Mouse (Mus musculus) kidney, postnatal 0 days (tissue): ENCODE results near the gene Fam222a. TPM values are rescaled to one million over a fixed set of nuclear protein-coding genes. Genes with fewer than 3 reads are reported as not detected.
A peak's percentile ranks its signal among the peaks of the same experiment; 100 is the strongest.

Source experiments
- ATAC-seq: fragments of 200-750 bp; cut with Nextera tagmentation; replicated peaks from 2 replicates; pipeline ENCODE4 v1.8.0; 2017; ENCODE audit warnings: low read depth, moderate number of reproducible peaks, moderate TSS enrichment, moderate library complexity; ENCODE audit not compliant: low FRiP score
- DNase-seq: peaks from one replicate; pipeline ENCODE4 v3.0.0-alpha.2; 2016; ENCODE audit warnings: low spot score
- H3K27ac ChIP-seq: fragments of 300-500 bp; sonication (generic); 2 replicates; pipeline ENCODE4 v1.5.1; 2014; ENCODE audit warnings: mild to moderate bottlenecking
- H3K27me3 ChIP-seq: fragments of 300-500 bp; sonication (generic); 2 replicates; pipeline ENCODE4 v1.6.1; 2014; ENCODE audit warnings: low read length, mixed read lengths; ENCODE audit not compliant: insufficient read depth
- H3K36me3 ChIP-seq: fragments of 300-500 bp; sonication (generic); 2 replicates; pipeline ENCODE4 v1.6.1; 2014; ENCODE audit warnings: low read length, mixed read lengths; ENCODE audit not compliant: insufficient read depth
- H3K4me1 ChIP-seq: fragments of 300-500 bp; sonication (generic); replicated peaks from 2 replicates; pipeline ENCODE4 v1.6.1; 2014; ENCODE audit warnings: antibody characterized with exemption, low read length, mixed read lengths; ENCODE audit not compliant: insufficient read depth
- H3K4me2 ChIP-seq: fragments of 300-500 bp; sonication (generic); 2 replicates; pipeline ENCODE4 v1.6.1; 2014; ENCODE audit warnings: mild to moderate bottlenecking, low read length, moderate library complexity, mixed read lengths
- H3K4me3 ChIP-seq: fragments of 300-500 bp; sonication (generic); replicated peaks from 2 replicates; pipeline ENCODE4 v1.5.1; 2014; ENCODE audit warnings: low read depth, low read length
- H3K9ac ChIP-seq: fragments of 300-500 bp; sonication (generic); 2 replicates; pipeline ENCODE4 v1.6.1; 2014; ENCODE audit warnings: low read depth, low read length
- H3K9me3 ChIP-seq: fragments of 300-500 bp; sonication (generic); replicated peaks from 2 replicates; pipeline ENCODE4 v1.6.1; 2016; ENCODE audit warnings: low read length, inconsistent platforms, mixed read lengths
- CTCF ChIP-seq: IDR thresholded peaks from 2 replicates; pipeline ENCODE4 v1.5.1; 2016; ENCODE audit warnings: antibody characterized with exemption, low read depth, mild to moderate bottlenecking, moderate library complexity
- WGBS: fragments of 180-500 bp; shearing (Covaris S2); extraction: QIAGEN DNeasy Blood & Tissue Kit; methylation state at CpG from one replicate; pipeline ENCODE4 v1.1.7; 2014; 5-methylcytosine and 5-hydroxymethylcytosine counted together
- polyA plus RNA-seq: library from polyadenylated mRNA; unstranded; fragments of >200 nt; fragmentation: Nextera tagmentation; extraction: Ambion mirVana; gene quantifications from 2 replicates; pipeline ENCODE4 v1.2.1, GENCODE M21; 2015

The Fam222a gene
- polyA plus RNA-seq, 1 experiment from 2014 or later: 5.8 TPM

DNA sequence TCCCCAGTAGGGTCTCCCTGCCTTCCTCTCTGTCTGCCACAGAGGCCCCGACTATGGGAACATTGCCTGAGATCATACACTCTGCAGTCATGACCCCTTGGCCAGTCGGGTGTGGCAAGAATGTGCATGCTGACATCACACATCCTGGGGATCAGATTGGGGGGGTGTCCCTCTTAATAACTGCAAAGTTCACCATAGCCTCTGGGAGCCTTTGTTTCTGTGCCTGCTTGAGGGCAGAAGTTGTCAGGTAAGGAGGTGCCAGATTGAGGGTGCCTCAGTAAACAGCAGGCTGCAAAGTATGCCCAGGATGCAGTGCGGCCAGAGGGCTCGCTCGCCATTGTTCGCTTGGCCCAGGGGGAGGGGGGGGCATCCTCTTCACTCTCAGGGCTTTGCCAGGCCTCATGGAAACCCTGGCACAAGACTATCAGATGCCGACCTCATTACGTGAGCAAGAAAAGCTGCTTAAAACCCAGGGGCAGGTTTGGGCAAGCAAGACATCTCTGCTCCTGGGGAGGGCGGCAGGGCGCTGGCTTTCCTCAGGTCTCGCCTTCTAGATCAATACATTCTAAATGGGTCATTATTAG lies 81.0 kb downstream of the Fam222a start:
- H3K9me3 ChIP-seq: no peaks in the 10 kb centered on the region
- WGBS: 56% methylated on average over 11 of the region's 11 CpGs
- DNase-seq (peak; percentile 32), ATAC-seq (peak; percentile 27; the same call in 1 of the 2 replicates)
- H3K9ac ChIP-seq: 0 out of 2 replicates have a peak overlapping the region, but pooled peaks have one; percentile 5
- no peak for TF ChIP-seq CTCF
- H3K36me3 ChIP-seq: no peaks in the 10 kb centered on the region
- H3K27me3 ChIP-seq: no peaks in the 10 kb centered on the region
- H3K4me1 ChIP-seq: peaks cover 25% of the 10 kb centered on the region
- H3K4me3 ChIP-seq: no peak overlapping the region
- H3K27ac ChIP-seq: peak overlapping the region; percentile 27; the same call in 1 of the 2 replicates
- H3K4me2 ChIP-seq: no peak overlapping the region

DNA sequence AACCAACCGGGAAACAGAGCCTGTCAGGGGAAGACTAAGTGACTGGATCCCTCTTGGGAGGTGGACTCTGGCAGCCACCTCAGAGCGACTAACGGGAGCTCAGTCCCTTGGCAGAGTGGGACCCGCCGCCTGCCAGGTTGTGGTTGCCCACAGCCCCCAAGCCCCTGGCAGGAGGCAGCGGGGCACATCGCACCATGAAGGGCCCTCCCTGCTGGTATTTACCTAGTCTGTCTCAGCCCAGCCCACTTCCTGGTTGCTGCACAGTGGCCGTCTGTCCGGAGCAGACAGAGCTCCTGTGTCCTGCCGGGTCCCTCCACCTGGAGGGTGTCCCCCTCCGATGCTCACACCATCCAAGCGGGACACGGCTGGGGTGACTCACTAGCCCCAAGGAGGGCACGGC lies 83.2 kb downstream of the Fam222a start:
- Histone ChIP-seq H3K4me3 (no peak overlapping the region), H3K4me1 (peaks cover 25% of the 10 kb centered on the region), H3K27ac (no peak overlapping the region; the same call in 1 of the 2 replicates), H3K9ac (no peak overlapping the region; the same call in 1 of the 2 replicates), H3K9me3 (no peaks in the 10 kb centered on the region), H3K36me3 (no peaks in the 10 kb centered on the region), H3K27me3 (no peaks in the 10 kb centered on the region), H3K4me2 (peak overlapping the region; percentile 27; the same call in 1 of the 2 replicates)
- no peak for ATAC-seq
- TF ChIP-seq CTCF: no peak
- whole genome bisulfite sequencing: 25% methylated on average over 14 of the region's 14 CpGs
- no peak for DNase-seq

DNA sequence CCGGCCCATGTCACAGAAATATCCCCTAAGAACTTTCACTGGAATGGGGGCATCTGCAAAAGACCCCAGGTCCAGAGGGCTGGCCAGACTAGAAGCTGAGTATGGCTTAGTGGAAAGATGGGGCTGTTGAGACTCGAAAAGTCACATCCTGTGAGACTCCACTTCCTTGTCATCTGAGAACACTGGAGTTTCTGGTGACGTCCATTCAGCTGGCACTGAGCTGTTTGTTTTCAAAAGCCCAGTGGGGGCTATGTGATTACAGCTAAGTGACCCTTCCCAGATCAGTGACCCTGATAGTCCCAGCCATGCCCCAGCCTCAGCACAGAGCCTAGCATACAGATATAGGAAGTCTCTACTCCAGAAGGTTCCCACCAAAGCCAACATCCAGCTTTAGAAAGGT lies 83.6 kb downstream of the Fam222a start:
- Histone ChIP-seq H3K27ac (no peak overlapping the region; the same call in 1 of the 2 replicates), H3K9ac (no peak overlapping the region; the same call in 1 of the 2 replicates), H3K9me3 (no peaks in the 10 kb centered on the region), H3K4me3 (no peak overlapping the region), H3K36me3 (no peaks in the 10 kb centered on the region), H3K4me1 (peaks cover 25% of the 10 kb centered on the region), H3K27me3 (no peaks in the 10 kb centered on the region), H3K4me2 (peak overlapping the region; percentile 27; the same call in 1 of the 2 replicates)
- peak; percentile 52 for DNase-seq
- ATAC-seq: no peak
- 18% methylated on average over 3 of the region's 3 CpGs for WGBS
- no peak for TF ChIP-seq CTCF

DNA sequence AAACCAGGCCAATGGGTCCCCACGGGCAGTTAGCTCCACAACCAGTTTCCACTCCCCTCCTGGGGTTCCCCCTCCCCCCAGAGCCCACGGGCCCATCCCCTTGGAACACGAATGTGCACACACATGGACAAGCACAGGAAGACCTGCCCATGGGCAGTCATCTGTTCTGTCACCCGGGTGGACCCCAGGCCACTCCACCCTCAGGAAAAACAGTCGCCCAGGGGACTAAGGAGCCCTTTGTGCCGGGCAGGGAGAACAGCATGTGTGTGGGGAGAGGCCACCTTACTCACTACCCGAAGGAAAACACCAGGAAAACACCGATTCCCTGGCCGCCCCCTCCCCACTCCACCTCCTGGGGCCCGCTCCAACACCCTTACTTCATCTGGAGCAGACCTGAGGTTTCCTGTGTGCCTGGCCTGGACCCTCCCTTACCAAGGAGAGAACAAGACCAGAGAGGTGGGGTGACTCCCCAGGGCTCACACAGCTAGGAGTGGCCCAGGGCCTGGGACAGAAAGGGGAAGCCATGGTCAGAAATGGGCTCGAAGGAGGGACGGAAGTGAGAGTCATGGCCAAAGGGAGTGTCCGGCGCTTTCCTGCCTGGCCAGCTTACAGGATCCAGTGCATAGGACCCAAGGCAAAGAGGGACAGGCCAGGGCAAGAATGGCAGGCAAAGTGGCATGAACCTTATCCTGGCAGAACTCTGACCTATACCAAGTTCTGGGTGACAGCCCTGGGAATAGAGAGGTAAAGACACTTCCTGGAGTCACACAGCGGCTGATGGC lies 86.0 kb downstream of the Fam222a start:
- DNase-seq (no peak), ATAC-seq (no peak)
- Histone ChIP-seq H3K36me3 (no peaks in the 10 kb centered on the region), H3K4me1 (peaks cover 30% of the 10 kb centered on the region), H3K4me2 (no peak overlapping the region), H3K27me3 (peaks cover 4% of the 10 kb centered on the region; the same call in 1 of the 2 replicates), H3K4me3 (no peak overlapping the region), H3K9me3 (no peaks in the 10 kb centered on the region), H3K27ac (no peak overlapping the region), H3K9ac (no peak overlapping the region)
- WGBS: 58% methylated on average over 12 of the region's 15 CpGs
- TF ChIP-seq CTCF: no peak

DNA sequence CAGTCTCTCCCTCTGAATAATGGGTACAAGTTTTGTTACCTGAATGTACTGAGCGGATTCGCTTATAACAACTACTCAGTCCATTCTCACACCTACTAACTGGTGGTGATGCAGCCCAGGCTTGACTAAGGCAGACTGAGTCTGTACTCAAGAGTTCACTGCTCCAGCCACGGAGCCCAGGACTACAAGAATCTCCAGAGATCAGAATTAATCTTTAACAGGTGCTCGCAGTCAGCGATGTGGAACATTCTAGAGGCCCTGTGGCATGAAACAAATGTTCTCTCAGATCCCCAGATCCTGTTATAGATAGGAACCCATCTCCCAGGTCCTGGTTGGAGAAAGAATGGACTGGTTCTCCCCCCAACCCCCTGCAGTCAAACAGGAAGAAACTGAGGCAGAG lies 87.9 kb downstream of the Fam222a start:
- 0 out of 2 replicates have a peak overlapping the region, but pooled peaks have one; percentile 27 for H3K27ac ChIP-seq
- peaks cover 4% of the 10 kb centered on the region; the same call in 1 of the 2 replicates for H3K27me3 ChIP-seq
- H3K4me1 ChIP-seq: peaks cover 23% of the 10 kb centered on the region
- WGBS: 66% methylated on average over 5 of the region's 5 CpGs
- peak; percentile 34; the same call in 1 of the 2 replicates for ATAC-seq
- no peak overlapping the region for H3K9ac ChIP-seq
- H3K4me2 ChIP-seq: no peak overlapping the region
- no peak for TF ChIP-seq CTCF
- H3K4me3 ChIP-seq: no peak overlapping the region
- no peaks in the 10 kb centered on the region for H3K9me3 ChIP-seq
- H3K36me3 ChIP-seq: no peaks in the 10 kb centered on the region
- peak; percentile 47 for DNase-seq

DNA sequence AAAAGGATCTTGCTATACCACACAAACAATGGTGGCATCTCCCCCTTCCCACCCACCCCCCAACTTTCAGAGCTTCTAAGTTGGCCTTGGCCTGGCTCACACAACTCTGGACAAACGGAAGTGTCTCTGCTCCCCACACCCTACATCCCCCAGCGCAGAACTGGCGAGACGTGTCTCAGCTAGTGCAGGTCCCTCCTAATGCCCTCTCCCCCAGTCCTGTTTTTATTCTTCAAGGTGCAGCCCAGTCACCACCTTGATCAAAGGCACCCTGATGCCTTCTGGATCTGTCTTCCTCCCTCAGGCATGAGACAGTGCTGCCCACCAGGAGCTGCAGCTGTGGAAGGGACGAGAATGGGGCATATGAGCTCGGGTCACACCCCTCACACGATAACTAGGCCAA lies 88.5 kb downstream of the Fam222a start:
- 0 out of 2 replicates have a peak overlapping the region, but pooled peaks have one; percentile 12 for H3K4me2 ChIP-seq
- H3K9ac ChIP-seq: no peak overlapping the region
- no peak overlapping the region for H3K4me3 ChIP-seq
- no peak for DNase-seq
- H3K27ac ChIP-seq: peak overlapping the region; percentile 27
- WGBS: 66% methylated on average over 7 of the region's 7 CpGs
- peaks cover 4% of the 10 kb centered on the region; the same call in 1 of the 2 replicates for H3K27me3 ChIP-seq
- no peaks in the 10 kb centered on the region for H3K36me3 ChIP-seq
- TF ChIP-seq CTCF: no peak
- H3K4me1 ChIP-seq: peaks cover 17% of the 10 kb centered on the region; the same call in 1 of the 2 replicates
- no peaks in the 10 kb centered on the region for H3K9me3 ChIP-seq
- ATAC-seq: no peak
